Mouse (Mus musculus): Measurements from ENCODE around the gene Zdhhc19. TPM values are rescaled to one million over a fixed set of nuclear protein-coding genes. Genes with fewer than 3 reads are reported as not detected.

Gene Zdhhc19
- polyA plus RNA-seq, 1 experiment from 2014 or later, result not detected

- no peak for ATAC-seq (ENCODE audit: low FRiP score)
- 85% methylated on average over 3 of the region's 3 CpGs for WGBS
- H3K9me3 ChIP-seq (replicated peaks), result no peaks in the 10 kb centered on the region
- no peaks in the 10 kb centered on the region for H3K36me3 ChIP-seq
- no peak overlapping the region for H3K4me3 ChIP-seq (replicated peaks)
- H3K27ac ChIP-seq (replicated peaks), result no peak overlapping the region
- H3K27me3 ChIP-seq (replicated peaks), result no peaks in the 10 kb centered on the region
- H3K4me2 ChIP-seq, result no peak overlapping the region
- no peak overlapping the region for H3K9ac ChIP-seq (replicated peaks)
- H3K4me1 ChIP-seq, result no peaks in the 10 kb centered on the region
Measured at GRCm38 (mm10) chr16:32543422-32543821, 47.4 kb downstream of the Zdhhc19 start.

GRCm38 (mm10) chr16:32547156-32548068 is 51.3 kb downstream of the Zdhhc19 start:
- 71% methylated on average over 10 of the region's 10 CpGs for WGBS
- H3K27me3 ChIP-seq (replicated peaks), result no peaks in the 10 kb centered on the region
- no peak for ATAC-seq (ENCODE audit: low FRiP score)

GRCm38 (mm10) chr16:32550084-32550483 is 54.0 kb downstream of the Zdhhc19 start:
- H3K4me1 ChIP-seq, result no peaks in the 10 kb centered on the region
- no peak overlapping the region for H3K4me2 ChIP-seq
- H3K36me3 ChIP-seq, result no peaks in the 10 kb centered on the region
- H3K9me3 ChIP-seq (replicated peaks), result no peaks in the 10 kb centered on the region
- H3K9ac ChIP-seq (replicated peaks), result no peak overlapping the region
- H3K27ac ChIP-seq (replicated peaks), result no peak overlapping the region
- ATAC-seq (ENCODE audit: low FRiP score), result no peak
- 94% methylated on average over 4 of the region's 4 CpGs for WGBS
- H3K4me3 ChIP-seq (replicated peaks), result no peak overlapping the region
- no peaks in the 10 kb centered on the region for H3K27me3 ChIP-seq (replicated peaks)

More at GRCm38 (mm10) chr16:32547156-32548068, 51.3 kb downstream of the Zdhhc19 start:
- H3K9ac ChIP-seq (replicated peaks), result no peak overlapping the region
- H3K9me3 ChIP-seq (replicated peaks), result no peaks in the 10 kb centered on the region
- H3K36me3 ChIP-seq, result no peaks in the 10 kb centered on the region
- no peaks in the 10 kb centered on the region for H3K4me1 ChIP-seq
- no peak overlapping the region for H3K4me2 ChIP-seq
- no peak overlapping the region for H3K4me3 ChIP-seq (replicated peaks)
- H3K27ac ChIP-seq (replicated peaks), result no peak overlapping the region

GRCm38 (mm10) chr16:32550487-32550886 is 54.4 kb downstream of the Zdhhc19 start:
- no peak overlapping the region for H3K4me3 ChIP-seq (replicated peaks)
- no peak for ATAC-seq (ENCODE audit: low FRiP score)
- H3K9me3 ChIP-seq (replicated peaks), result no peaks in the 10 kb centered on the region
- no peaks in the 10 kb centered on the region for H3K27me3 ChIP-seq (replicated peaks)
- no peaks in the 10 kb centered on the region for H3K4me1 ChIP-seq
- H3K4me2 ChIP-seq, result no peak overlapping the region
- H3K9ac ChIP-seq (replicated peaks), result no peak overlapping the region
- 86% methylated on average over 5 of the region's 5 CpGs for WGBS
- H3K27ac ChIP-seq (replicated peaks), result no peak overlapping the region
- no peaks in the 10 kb centered on the region for H3K36me3 ChIP-seq

- H3K4me2 ChIP-seq, result no peak overlapping the region
- no peaks in the 10 kb centered on the region for H3K36me3 ChIP-seq
- WGBS, result 65% methylated on average over 2 of the region's 2 CpGs
- ATAC-seq (ENCODE audit: low FRiP score), result no peak
- H3K27me3 ChIP-seq (replicated peaks), result no peaks in the 10 kb centered on the region
- no peaks in the 10 kb centered on the region for H3K4me1 ChIP-seq
- H3K9me3 ChIP-seq (replicated peaks), result no peaks in the 10 kb centered on the region
- H3K9ac ChIP-seq (replicated peaks), result no peak overlapping the region
- H3K27ac ChIP-seq (replicated peaks), result no peak overlapping the region
- no peak overlapping the region for H3K4me3 ChIP-seq (replicated peaks)
Measured at GRCm38 (mm10) chr16:32551346-32551747, 55.3 kb downstream of the Zdhhc19 start.

- no peak overlapping the region for H3K4me2 ChIP-seq
- H3K9me3 ChIP-seq (replicated peaks), result no peaks in the 10 kb centered on the region
- no peaks in the 10 kb centered on the region for H3K36me3 ChIP-seq
- no peak overlapping the region for H3K4me3 ChIP-seq (replicated peaks)
- ATAC-seq (ENCODE audit: low FRiP score), result no peak
- no peak overlapping the region for H3K9ac ChIP-seq (replicated peaks)
- H3K4me1 ChIP-seq, result no peaks in the 10 kb centered on the region
- H3K27ac ChIP-seq (replicated peaks), result no peak overlapping the region
- no peaks in the 10 kb centered on the region for H3K27me3 ChIP-seq (replicated peaks)
- WGBS, result 76% methylated on average over 3 of the region's 3 CpGs
Measured at GRCm38 (mm10) chr16:32555588-32555987, 59.5 kb downstream of the Zdhhc19 start.

- Histone ChIP-seq H3K4me2 (no peak overlapping the region), H3K27me3 (replicated peaks) (no peaks in the 10 kb centered on the region), H3K4me1 (no peaks in the 10 kb centered on the region), H3K27ac (replicated peaks) (no peak overlapping the region), H3K9ac (replicated peaks) (no peak overlapping the region), H3K4me3 (replicated peaks) (no peak overlapping the region), H3K36me3 (no peaks in the 10 kb centered on the region), H3K9me3 (replicated peaks) (no peaks in the 10 kb centered on the region)
- 74% methylated on average over 4 of the region's 4 CpGs for WGBS
- no peak for ATAC-seq (ENCODE audit: low FRiP score)
Measured at GRCm38 (mm10) chr16:32559493-32559892, 63.4 kb downstream of the Zdhhc19 start.

- Histone ChIP-seq H3K9me3 (replicated peaks) (no peaks in the 10 kb centered on the region), H3K9ac (replicated peaks) (no peak overlapping the region), H3K4me3 (replicated peaks) (no peak overlapping the region), H3K4me1 (no peaks in the 10 kb centered on the region), H3K36me3 (no peaks in the 10 kb centered on the region), H3K27ac (replicated peaks) (no peak overlapping the region), H3K4me2 (no peak overlapping the region), H3K27me3 (replicated peaks) (no peaks in the 10 kb centered on the region)
- ATAC-seq (ENCODE audit: low FRiP score), result no peak
- WGBS, result 82% methylated on average over 5 of the region's 5 CpGs
Measured at GRCm38 (mm10) chr16:32563056-32563793, 67.2 kb downstream of the Zdhhc19 start.

- WGBS, result 72% methylated on average over 4 of the region's 4 CpGs
- Histone ChIP-seq H3K4me2 (no peak overlapping the region), H3K4me3 (replicated peaks) (no peak overlapping the region), H3K9ac (replicated peaks) (no peak overlapping the region), H3K4me1 (no peaks in the 10 kb centered on the region), H3K27ac (replicated peaks) (no peak overlapping the region), H3K36me3 (no peaks in the 10 kb centered on the region), H3K27me3 (replicated peaks) (no peaks in the 10 kb centered on the region), H3K9me3 (replicated peaks) (no peaks in the 10 kb centered on the region)
- ATAC-seq (ENCODE audit: low FRiP score), result no peak
Measured at GRCm38 (mm10) chr16:32567282-32567681, 71.2 kb downstream of the Zdhhc19 start.

GRCm38 (mm10) chr16:32568401-32568800 is 72.3 kb downstream of the Zdhhc19 start:
- H3K36me3 ChIP-seq, result no peaks in the 10 kb centered on the region
- ATAC-seq (ENCODE audit: low FRiP score), result no peak
- H3K27me3 ChIP-seq (replicated peaks), result no peaks in the 10 kb centered on the region
- no peak overlapping the region for H3K4me3 ChIP-seq (replicated peaks)
- H3K4me2 ChIP-seq, result no peak overlapping the region
- no peak overlapping the region for H3K9ac ChIP-seq (replicated peaks)
- 81% methylated on average over 6 of the region's 6 CpGs for WGBS
- H3K9me3 ChIP-seq (replicated peaks), result no peaks in the 10 kb centered on the region
- H3K27ac ChIP-seq (replicated peaks), result no peak overlapping the region
- no peaks in the 10 kb centered on the region for H3K4me1 ChIP-seq

GRCm38 (mm10) chr16:32570042-32570441 is 74.0 kb downstream of the Zdhhc19 start:
- H3K9ac ChIP-seq (replicated peaks), result no peak overlapping the region
- H3K4me3 ChIP-seq (replicated peaks), result no peak overlapping the region
- H3K4me2 ChIP-seq, result no peak overlapping the region
- 93% methylated on average over 3 of the region's 3 CpGs for WGBS
- H3K36me3 ChIP-seq, result no peaks in the 10 kb centered on the region
- ATAC-seq (ENCODE audit: low FRiP score), result no peak
- H3K9me3 ChIP-seq (replicated peaks), result no peaks in the 10 kb centered on the region
- H3K4me1 ChIP-seq, result no peaks in the 10 kb centered on the region
- H3K27me3 ChIP-seq (replicated peaks), result no peaks in the 10 kb centered on the region
- H3K27ac ChIP-seq (replicated peaks), result no peak overlapping the region

GRCm38 (mm10) chr16:32572528-32572927 is 76.5 kb downstream of the Zdhhc19 start:
- no peaks in the 10 kb centered on the region for H3K9me3 ChIP-seq (replicated peaks)
- no peak overlapping the region for H3K4me3 ChIP-seq (replicated peaks)
- no peak overlapping the region for H3K4me2 ChIP-seq
- no peak for ATAC-seq (ENCODE audit: low FRiP score)
- no peaks in the 10 kb centered on the region for H3K4me1 ChIP-seq
- WGBS, result 84% methylated on average over 4 of the region's 4 CpGs
- no peak overlapping the region for H3K27ac ChIP-seq (replicated peaks)
- no peaks in the 10 kb centered on the region for H3K36me3 ChIP-seq
- H3K9ac ChIP-seq (replicated peaks), result no peak overlapping the region
- H3K27me3 ChIP-seq (replicated peaks), result no peaks in the 10 kb centered on the region
